Mouse (Mus musculus) G1E (cell line): ENCODE data around the gene Kcnip2. TPM values are rescaled to one million over a fixed set of nuclear protein-coding genes. Genes with fewer than 3 reads are reported as not detected.

ENCODE experiments used
- ATAC-seq: 2 replicates; pipeline ENCODE4 v1.8.0; 2016; ENCODE audit warnings: mild to moderate bottlenecking; ENCODE audit not compliant: insufficient number of reproducible peaks, poor library complexity, low FRiP score, severe bottlenecking; ENCODE audit errors: extremely low read depth
- DNase-seq: peaks from one replicate; pipeline ENCODE4 v3.0.0; 2012; ENCODE audit warnings: low spot score
- H3K27me3 ChIP-seq: 2 replicates; pipeline ENCODE4 v1.6.1; 2012; ENCODE audit warnings: mild to moderate bottlenecking, low read length, inconsistent platforms; ENCODE audit not compliant: insufficient read depth
- H3K36me3 ChIP-seq: replicated peaks from 2 replicates; pipeline ENCODE3; 2012; ENCODE audit warnings: mild to moderate bottlenecking, inconsistent platforms
- H3K4me1 ChIP-seq: 2 replicates; pipeline ENCODE4 v1.6.1; 2012; ENCODE audit warnings: low read depth, low read length, inconsistent platforms, mixed read lengths; ENCODE audit not compliant: insufficient read depth
- H3K4me3 ChIP-seq: 2 replicates; pipeline ENCODE4 v1.5.1; 2012; ENCODE audit warnings: low read depth, mild to moderate bottlenecking, inconsistent platforms, low read length, moderate library complexity, mixed read lengths
- H3K9me3 ChIP-seq: replicated peaks from 2 replicates; pipeline ENCODE4 v1.6.1; 2012; ENCODE audit warnings: inconsistent platforms
- CTCF ChIP-seq: IDR thresholded peaks from 2 replicates; pipeline ENCODE4 v1.5.1; 2012; ENCODE audit warnings: low read depth, low read length, inconsistent platforms, mixed read lengths
- GATA1 ChIP-seq: IDR thresholded peaks from 2 replicates; pipeline ENCODE4 v1.6.1; 2012; ENCODE audit warnings: borderline replicate concordance, low read length, inconsistent platforms, mixed read lengths
- GATA2 ChIP-seq: IDR thresholded peaks from 2 replicates; pipeline ENCODE4 v1.6.1; 2012; ENCODE audit warnings: low read depth, low read length, inconsistent platforms, borderline replicate concordance
- POLR2AphosphoS5 ChIP-seq: IDR thresholded peaks from 2 replicates; pipeline ENCODE4 v1.6.1; 2012; ENCODE audit warnings: low read depth, low read length, inconsistent platforms; ENCODE audit not compliant: insufficient replicate concordance
- TAL1 ChIP-seq: conservative IDR thresholded peaks from 2 replicates; pipeline ENCODE4 v1.6.1; 2012; ENCODE audit warnings: low read depth, low read length, inconsistent platforms, mixed read lengths
- polyA plus RNA-seq: library from polyadenylated mRNA; stranded (reverse); fragments of >175 nt; gene quantifications from 2 replicates; pipeline ENCODE4 v1.2.3, GENCODE M21; 2012
- total RNA-seq, 2 experiments: library from RNA; stranded (forward) in 1 of 2; stranded (reverse) in 1 of 2; fragments of 200-1000 nt in 1 of 2; fragments of >200 nt in 1 of 2; fragmentation: Nextera tagmentation in 1 of 2; gene quantifications; 2 replicates each; pipeline ENCODE4 v1.2.3; 2014 to 2017

Gene Kcnip2
- total and polyA plus RNA-seq, 3 experiments, result 0.05 TPM; not detected in 2

DNA sequence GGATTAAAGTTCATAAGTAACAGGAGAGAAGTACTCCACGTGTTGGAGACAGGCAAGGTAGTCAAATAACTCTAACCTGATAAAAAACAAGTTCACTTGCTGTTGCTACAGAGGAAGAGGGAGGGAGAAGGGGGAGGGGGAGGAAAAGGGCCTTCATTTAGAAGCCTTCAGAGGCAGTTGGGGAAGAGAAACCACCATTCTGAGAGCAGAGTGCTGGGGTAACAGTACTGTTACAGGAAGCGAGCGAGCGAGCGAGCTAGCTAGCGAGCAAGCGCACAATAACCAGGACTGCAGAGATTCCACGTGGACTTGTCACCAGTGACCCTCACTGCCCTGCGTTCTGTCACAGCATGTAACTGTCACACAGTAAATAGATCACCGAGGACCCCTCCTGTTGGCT, 27.6 kb upstream of the Kcnip2 start:
- H3K4me3 ChIP-seq, result no peak overlapping the region
- peaks cover 2% of the 10 kb centered on the region for H3K36me3 ChIP-seq
- H3K4me1 ChIP-seq, result no peaks in the 10 kb centered on the region
- H3K27me3 ChIP-seq, result no peaks in the 10 kb centered on the region
- TF ChIP-seq POLR2AphosphoS5 (no peak), TAL1 (no peak), CTCF (no peak), GATA2 (no peak), GATA1 (no peak)
- H3K9me3 ChIP-seq, result no peaks in the 10 kb centered on the region
- DNase-seq (no peak), ATAC-seq (no peak)

DNA sequence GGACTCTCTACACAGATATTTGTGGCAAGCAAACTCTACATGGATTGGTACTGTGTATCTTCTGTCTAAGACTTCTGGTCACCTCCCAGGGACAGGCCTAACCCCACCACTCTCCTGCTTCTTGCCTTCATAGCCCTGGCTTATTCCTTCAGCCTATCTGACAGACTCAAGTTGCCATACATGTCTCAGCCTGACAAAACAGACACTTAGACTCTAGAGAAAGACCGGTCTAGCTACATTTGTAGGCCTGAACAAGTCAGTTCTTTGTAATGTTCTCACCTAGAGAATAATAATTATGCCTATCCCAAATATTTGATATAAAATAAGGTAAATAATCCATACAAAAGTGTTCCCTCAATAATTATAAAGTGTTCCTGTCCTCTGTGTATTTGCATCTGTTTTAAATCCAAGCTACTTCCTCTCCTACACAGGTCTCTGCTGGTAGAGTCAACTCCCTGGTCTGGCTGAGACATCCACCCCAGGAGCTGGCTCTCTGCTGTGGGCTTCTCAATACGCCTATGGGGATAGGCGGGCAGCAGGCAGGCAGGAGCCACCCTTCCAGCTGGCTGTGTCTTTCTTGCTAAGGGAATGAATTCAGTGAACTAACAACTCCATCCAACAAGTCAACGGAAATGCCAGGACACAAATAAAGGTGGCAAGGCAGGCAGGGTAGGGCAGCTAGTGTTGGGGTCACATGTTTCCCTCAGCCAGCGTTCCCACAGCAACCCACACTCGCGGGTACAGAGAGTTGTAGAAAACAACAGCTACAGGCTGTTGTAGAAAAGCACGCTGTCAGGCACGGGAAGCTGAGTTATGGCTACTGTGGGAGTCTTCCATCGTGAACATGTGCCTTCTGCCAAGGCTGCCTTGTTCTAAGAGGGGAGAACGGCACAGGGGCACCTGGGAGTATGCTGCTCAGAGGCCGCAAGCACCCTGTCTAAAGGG, 21.5 kb upstream of the Kcnip2 start:
- TF ChIP-seq POLR2AphosphoS5 (no peak), GATA2 (no peak), CTCF (no peak), TAL1 (no peak), GATA1 (no peak)
- DNase-seq (no peak), ATAC-seq (no peak)
- no peaks in the 10 kb centered on the region for H3K27me3 ChIP-seq
- H3K4me1 ChIP-seq, result no peaks in the 10 kb centered on the region; the same call in 1 of the 2 replicates
- H3K9me3 ChIP-seq, result no peaks in the 10 kb centered on the region
- no peak overlapping the region for H3K4me3 ChIP-seq
- H3K36me3 ChIP-seq, result peaks cover 7% of the 10 kb centered on the region

DNA sequence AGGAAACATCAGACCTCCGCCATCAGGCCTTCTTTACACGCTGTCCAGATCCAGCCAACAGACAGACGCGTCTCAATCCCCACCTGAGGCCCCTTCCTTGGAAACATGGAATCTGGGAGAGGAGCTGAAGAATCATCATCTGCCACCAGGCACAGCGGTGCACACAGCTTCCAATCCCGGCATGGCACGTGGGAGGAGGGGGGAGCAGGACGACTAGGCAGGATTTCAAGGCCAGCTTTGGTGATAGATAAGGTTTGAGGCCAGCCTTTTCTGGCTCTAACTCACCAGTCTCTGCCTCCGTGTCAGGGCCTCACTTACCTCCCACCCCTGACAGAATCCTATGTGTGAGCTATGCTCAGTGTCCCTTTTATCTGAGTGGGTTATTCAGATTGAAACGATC, 19.6 kb upstream of the Kcnip2 start:
- Histone ChIP-seq H3K27me3 (no peaks in the 10 kb centered on the region), H3K4me3 (no peak overlapping the region), H3K36me3 (peaks cover 7% of the 10 kb centered on the region), H3K9me3 (no peaks in the 10 kb centered on the region), H3K4me1 (no peaks in the 10 kb centered on the region; the same call in 1 of the 2 replicates)
- ATAC-seq, result no peak
- TF ChIP-seq GATA2, result no peak
- no peak for TF ChIP-seq GATA1
- no peak for TF ChIP-seq TAL1
- DNase-seq, result no peak

DNA sequence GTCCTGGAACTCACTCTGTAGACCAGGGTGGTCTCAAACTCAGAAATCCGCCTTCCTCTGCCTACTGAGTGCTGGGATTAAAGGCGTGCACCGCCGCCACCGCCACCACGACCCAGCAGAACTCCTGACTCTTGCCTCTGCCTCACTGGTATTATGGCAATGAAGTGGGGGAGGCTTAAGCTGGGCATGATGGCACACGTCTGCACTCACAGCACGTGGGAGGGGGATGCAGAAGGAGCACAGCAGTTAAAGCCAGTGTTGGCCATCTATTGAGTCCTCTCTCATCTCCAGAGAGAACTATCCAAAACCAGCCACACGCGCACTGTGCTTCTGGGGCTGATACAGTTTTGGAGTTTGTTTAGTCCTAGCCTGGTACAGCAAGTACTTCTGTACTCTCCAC, 17.8 kb upstream of the Kcnip2 start:
- ATAC-seq (no peak), DNase-seq (no peak)
- TF ChIP-seq GATA2 (no peak), TAL1 (no peak), GATA1 (no peak), POLR2AphosphoS5 (no peak), CTCF (no peak)
- no peaks in the 10 kb centered on the region for H3K27me3 ChIP-seq
- no peak overlapping the region for H3K4me3 ChIP-seq
- no peaks in the 10 kb centered on the region; the same call in 1 of the 2 replicates for H3K4me1 ChIP-seq
- H3K9me3 ChIP-seq, result no peaks in the 10 kb centered on the region
- H3K36me3 ChIP-seq, result peaks cover 7% of the 10 kb centered on the region

DNA sequence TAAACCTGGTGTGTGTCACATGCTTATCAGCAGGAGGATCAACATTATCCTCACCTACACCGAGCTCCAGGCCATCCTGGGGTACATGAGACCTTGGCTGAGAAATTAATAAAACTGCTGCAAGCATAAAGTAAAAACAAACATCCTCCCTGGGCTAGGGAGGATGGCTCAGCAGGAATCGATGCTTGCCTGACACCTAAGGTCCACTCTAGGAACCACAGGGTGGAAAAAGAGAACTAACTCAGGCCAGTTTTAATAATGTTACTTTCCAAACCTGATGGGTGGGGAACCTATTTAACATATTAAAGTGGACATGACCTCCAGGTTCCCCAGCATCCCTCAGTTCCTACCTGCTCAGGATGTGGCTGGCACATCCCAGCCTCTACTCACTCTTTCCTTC, 14.8 kb upstream of the Kcnip2 start:
- no peaks in the 10 kb centered on the region for H3K4me1 ChIP-seq
- TF ChIP-seq GATA2 (no peak), POLR2AphosphoS5 (no peak), GATA1 (no peak), TAL1 (no peak), CTCF (no peak)
- no peak overlapping the region for H3K4me3 ChIP-seq
- H3K27me3 ChIP-seq, result no peaks in the 10 kb centered on the region
- ATAC-seq (no peak), DNase-seq (no peak)
- H3K36me3 ChIP-seq, result peaks cover 4% of the 10 kb centered on the region
- H3K9me3 ChIP-seq, result no peaks in the 10 kb centered on the region

DNA sequence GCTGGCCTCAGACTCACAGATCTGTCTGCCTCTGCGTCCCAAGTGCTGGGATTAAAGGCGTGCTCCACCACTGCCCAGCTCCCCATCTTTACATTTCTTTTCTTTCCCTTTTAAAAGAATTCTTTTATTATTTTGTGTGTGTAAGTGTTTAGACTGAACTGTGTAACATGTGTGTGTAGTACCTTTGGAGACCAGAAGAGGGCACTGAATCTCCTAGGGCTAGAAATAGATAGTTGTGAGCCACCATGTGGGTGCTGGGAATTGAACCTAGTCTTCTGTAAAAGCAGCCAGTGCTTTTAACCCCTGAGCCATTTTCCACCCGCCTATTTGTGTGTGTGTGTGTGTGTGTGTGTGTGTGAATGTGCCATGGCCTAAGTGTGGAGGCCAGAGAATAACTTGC, 11.9 kb upstream of the Kcnip2 start:
- no peaks in the 10 kb centered on the region for H3K9me3 ChIP-seq
- H3K36me3 ChIP-seq, result no peaks in the 10 kb centered on the region
- no peak for ATAC-seq
- no peak for TF ChIP-seq POLR2AphosphoS5
- no peak for TF ChIP-seq GATA2
- no peak for TF ChIP-seq CTCF
- TF ChIP-seq TAL1, result no peak
- no peak overlapping the region for H3K4me3 ChIP-seq
- H3K27me3 ChIP-seq, result no peaks in the 10 kb centered on the region
- no peaks in the 10 kb centered on the region for H3K4me1 ChIP-seq
- DNase-seq, result no peak

DNA sequence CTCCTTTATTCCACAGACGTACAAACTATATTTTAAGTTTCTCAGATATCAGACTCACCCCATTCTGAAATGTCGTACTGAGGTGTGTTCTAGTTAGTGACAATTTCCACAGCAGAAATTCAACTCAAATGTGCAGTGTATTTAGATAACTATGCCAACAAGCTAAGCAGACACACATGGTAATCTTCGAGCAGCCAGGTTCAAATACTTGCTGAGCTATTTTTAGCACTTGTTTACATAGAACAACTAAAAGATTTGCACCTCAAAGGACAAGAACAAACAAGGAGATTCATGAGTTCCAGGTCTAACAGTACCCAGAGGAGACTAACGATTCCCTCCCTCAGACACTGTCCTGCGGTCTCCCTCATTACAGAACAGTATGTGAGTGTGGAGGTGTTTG, 11.3 kb upstream of the Kcnip2 start:
- H3K36me3 ChIP-seq, result no peaks in the 10 kb centered on the region
- no peaks in the 10 kb centered on the region for H3K4me1 ChIP-seq
- no peak for TF ChIP-seq TAL1
- TF ChIP-seq GATA1, result no peak
- no peak for TF ChIP-seq CTCF
- TF ChIP-seq GATA2, result no peak
- TF ChIP-seq POLR2AphosphoS5, result no peak
- no peak for ATAC-seq
- no peak for DNase-seq
- H3K4me3 ChIP-seq, result no peak overlapping the region
- H3K9me3 ChIP-seq, result no peaks in the 10 kb centered on the region
- no peaks in the 10 kb centered on the region for H3K27me3 ChIP-seq
